Mouse (Mus musculus): Measurements from ENCODE around the gene Bend3. TPM values are rescaled to one million over a fixed set of nuclear protein-coding genes. Genes with fewer than 3 reads are reported as not detected.

The Bend3 gene
- polyA plus RNA-seq (2017; shearing (Covaris generic)), result 0.91 TPM

GRCm38 (mm10) chr10:43478751-43479435 is at the start of gene Bend3:
TSS of gene Bend3 (plus strand) at chr10:43478831.

GRCm38 (mm10) chr10:43523931-43524330 is 45.3 kb downstream of the Bend3 start, which contains the start of gene Gm9803:
TSS of gene Gm9803 (plus strand) at chr10:43524084.

GRCm38 (mm10) chr10:43540442-43541152 is 62.0 kb downstream of the Bend3 start, which contains the start of gene 1700021F05Rik:
TSS of gene 1700021F05Rik (minus strand) at chr10:43540994.

Other genes starting within 250 kb of the Bend3 start
- 59.2 TPM for gene Gm9803, start 45.3 kb downstream of the Bend3 start, polyA plus RNA-seq (2017; shearing (Covaris generic))
- gene 1700021F05Rik, start 62.2 kb downstream of the Bend3 start, polyA plus RNA-seq (2017; shearing (Covaris generic)), result 27.1 TPM
- gene Cd24a, start 99.5 kb downstream of the Bend3 start, polyA plus RNA-seq (2017; shearing (Covaris generic)), result 1.7 TPM

All from CD4-positive, CD25-positive, alpha-beta regulatory T cell, adult 9 weeks (primary cell).